Mouse (Mus musculus): ENCODE data around the gene Fancd2. TPM values are rescaled to one million over a fixed set of nuclear protein-coding genes. Genes with fewer than 3 reads are reported as not detected.

Gene Fancd2
- polyA plus RNA-seq, 1 experiment from 2014 or later: 1.9 TPM

GRCm38 (mm10) chr6:113605224-113605545 lies 73.7 kb downstream of the Fancd2 start:
- peak overlapping the region; percentile 92 for H3K4me3 ChIP-seq (ENCODE audit: low read depth, low read length)
- no peaks in the 10 kb centered on the region for H3K9me3 ChIP-seq (ENCODE audit: control insufficient read depth, low read length)
- peak overlapping the region; percentile 89 for H3K9ac ChIP-seq (ENCODE audit: low read length)
- TF ChIP-seq CTCF (IDR thresholded peaks at IDR 0.05; ENCODE audit: low read depth) (no peak), EP300 (optimal IDR thresholded peaks at IDR 0.05) (no peak)
- DNase-seq (ENCODE audit: low spot score) (no peak), ATAC-seq (ENCODE audit: low FRiP score, low TSS enrichment) (no peak; the same call in 1 of the 2 replicates)
- H3K27ac ChIP-seq (replicated peaks): peak overlapping the region; percentile 87; the same call in 1 of the 2 replicates
- peaks cover 6% of the 10 kb centered on the region; the same call in 1 of the 2 replicates for H3K4me1 ChIP-seq (replicated peaks; ENCODE audit: control insufficient read depth, insufficient read depth)
- no peaks in the 10 kb centered on the region for H3K27me3 ChIP-seq (ENCODE audit: control insufficient read depth, insufficient read depth, low read length)
- whole genome bisulfite sequencing: 3% methylated on average over 10 of the region's 10 CpGs
- H3K4me2 ChIP-seq (replicated peaks; ENCODE audit: low read depth): peak overlapping the region; percentile 81
- H3K36me3 ChIP-seq (ENCODE audit: control insufficient read depth, insufficient read depth, low read length): no peaks in the 10 kb centered on the region

- H3K4me2 ChIP-seq (replicated peaks; ENCODE audit: low read depth): no peak overlapping the region
- no peak for DNase-seq (ENCODE audit: low spot score)
- H3K9me3 ChIP-seq (ENCODE audit: control insufficient read depth, low read length): no peaks in the 10 kb centered on the region
- peaks cover 6% of the 10 kb centered on the region; the same call in 1 of the 2 replicates for H3K4me1 ChIP-seq (replicated peaks; ENCODE audit: control insufficient read depth, insufficient read depth)
- no peaks in the 10 kb centered on the region for H3K27me3 ChIP-seq (ENCODE audit: control insufficient read depth, insufficient read depth, low read length)
- H3K9ac ChIP-seq (ENCODE audit: low read length): no peak overlapping the region
- WGBS: 76% methylated on average over 6 of the region's 6 CpGs
- ATAC-seq (ENCODE audit: low FRiP score, low TSS enrichment): no peak
- H3K36me3 ChIP-seq (ENCODE audit: control insufficient read depth, insufficient read depth, low read length): no peaks in the 10 kb centered on the region
- TF ChIP-seq CTCF (IDR thresholded peaks at IDR 0.05; ENCODE audit: low read depth): no peak
- no peak for TF ChIP-seq EP300 (optimal IDR thresholded peaks at IDR 0.05)
- H3K4me3 ChIP-seq (ENCODE audit: low read depth, low read length): no peak overlapping the region
- H3K27ac ChIP-seq (replicated peaks): no peak overlapping the region
Measured at GRCm38 (mm10) chr6:113608871-113609270, 77.4 kb downstream of the Fancd2 start.

- H3K4me1 ChIP-seq (replicated peaks; ENCODE audit: control insufficient read depth, insufficient read depth): peaks cover 6% of the 10 kb centered on the region; the same call in 1 of the 2 replicates
- ATAC-seq (ENCODE audit: low FRiP score, low TSS enrichment) (no peak), DNase-seq (ENCODE audit: low spot score) (no peak)
- H3K9ac ChIP-seq (ENCODE audit: low read length): no peak overlapping the region
- no peak overlapping the region for H3K27ac ChIP-seq (replicated peaks)
- no peak overlapping the region for H3K4me3 ChIP-seq (ENCODE audit: low read depth, low read length)
- no peaks in the 10 kb centered on the region for H3K27me3 ChIP-seq (ENCODE audit: control insufficient read depth, insufficient read depth, low read length)
- no peaks in the 10 kb centered on the region for H3K9me3 ChIP-seq (ENCODE audit: control insufficient read depth, low read length)
- H3K36me3 ChIP-seq (ENCODE audit: control insufficient read depth, insufficient read depth, low read length): peaks cover 3% of the 10 kb centered on the region
- TF ChIP-seq EP300 (optimal IDR thresholded peaks at IDR 0.05) (no peak), CTCF (IDR thresholded peaks at IDR 0.05; ENCODE audit: low read depth) (no peak)
- no peak overlapping the region for H3K4me2 ChIP-seq (replicated peaks; ENCODE audit: low read depth)
- 90% methylated on average over 7 of the region's 7 CpGs for WGBS
Measured at GRCm38 (mm10) chr6:113609293-113609692, 77.8 kb downstream of the Fancd2 start.

GRCm38 (mm10) chr6:113612258-113612969 lies 80.9 kb downstream of the Fancd2 start:
- Histone ChIP-seq H3K9ac (ENCODE audit: low read length) (no peak overlapping the region), H3K27ac (replicated peaks) (no peak overlapping the region), H3K4me3 (ENCODE audit: low read depth, low read length) (no peak overlapping the region), H3K36me3 (ENCODE audit: control insufficient read depth, insufficient read depth, low read length) (peaks cover 15% of the 10 kb centered on the region), H3K4me2 (replicated peaks; ENCODE audit: low read depth) (no peak overlapping the region), H3K4me1 (replicated peaks; ENCODE audit: control insufficient read depth, insufficient read depth) (no peaks in the 10 kb centered on the region), H3K27me3 (ENCODE audit: control insufficient read depth, insufficient read depth, low read length) (no peaks in the 10 kb centered on the region), H3K9me3 (ENCODE audit: control insufficient read depth, low read length) (no peaks in the 10 kb centered on the region)
- DNase-seq (ENCODE audit: low spot score): no peak
- no peak for ATAC-seq (ENCODE audit: low FRiP score, low TSS enrichment)
- WGBS: 88% methylated on average over 8 of the region's 8 CpGs
- TF ChIP-seq EP300 (optimal IDR thresholded peaks at IDR 0.05) (no peak), CTCF (IDR thresholded peaks at IDR 0.05; ENCODE audit: low read depth) (no peak)

- Histone ChIP-seq H3K4me3 (ENCODE audit: low read depth, low read length) (no peak overlapping the region), H3K27ac (replicated peaks) (no peak overlapping the region), H3K4me1 (replicated peaks; ENCODE audit: control insufficient read depth, insufficient read depth) (no peaks in the 10 kb centered on the region), H3K36me3 (ENCODE audit: control insufficient read depth, insufficient read depth, low read length) (peaks cover 24% of the 10 kb centered on the region), H3K9me3 (ENCODE audit: control insufficient read depth, low read length) (no peaks in the 10 kb centered on the region), H3K9ac (ENCODE audit: low read length) (no peak overlapping the region), H3K27me3 (ENCODE audit: control insufficient read depth, insufficient read depth, low read length) (no peaks in the 10 kb centered on the region), H3K4me2 (replicated peaks; ENCODE audit: low read depth) (no peak overlapping the region)
- no peak for TF ChIP-seq EP300 (optimal IDR thresholded peaks at IDR 0.05)
- TF ChIP-seq CTCF (IDR thresholded peaks at IDR 0.05; ENCODE audit: low read depth): no peak
- DNase-seq (ENCODE audit: low spot score) (no peak), ATAC-seq (ENCODE audit: low FRiP score, low TSS enrichment) (no peak)
- WGBS: 92% methylated on average over 7 of the region's 7 CpGs
Measured at GRCm38 (mm10) chr6:113614152-113614551, 82.7 kb downstream of the Fancd2 start.

- no peak for DNase-seq (ENCODE audit: low spot score)
- 96% methylated on average over 8 of the region's 8 CpGs for WGBS
Measured at GRCm38 (mm10) chr6:113614997-113615396, 83.5 kb downstream of the Fancd2 start.

More at GRCm38 (mm10) chr6:113614997-113615396, 83.5 kb downstream of the Fancd2 start:
- Histone ChIP-seq H3K27ac (replicated peaks) (no peak overlapping the region), H3K36me3 (ENCODE audit: control insufficient read depth, insufficient read depth, low read length) (peaks cover 24% of the 10 kb centered on the region), H3K4me3 (ENCODE audit: low read depth, low read length) (no peak overlapping the region), H3K4me2 (replicated peaks; ENCODE audit: low read depth) (no peak overlapping the region), H3K9me3 (ENCODE audit: control insufficient read depth, low read length) (no peaks in the 10 kb centered on the region), H3K4me1 (replicated peaks; ENCODE audit: control insufficient read depth, insufficient read depth) (no peaks in the 10 kb centered on the region), H3K27me3 (ENCODE audit: control insufficient read depth, insufficient read depth, low read length) (no peaks in the 10 kb centered on the region), H3K9ac (ENCODE audit: low read length) (no peak overlapping the region)
- no peak for ATAC-seq (ENCODE audit: low FRiP score, low TSS enrichment)
- no peak for TF ChIP-seq EP300 (optimal IDR thresholded peaks at IDR 0.05)
- TF ChIP-seq CTCF (IDR thresholded peaks at IDR 0.05; ENCODE audit: low read depth): no peak

All from stomach, postnatal 0 days (tissue).